Comparison of ENCODE assay signal across 7 mouse cellular contexts in genomic region chr1:86058856-86059769, GRCm38 (mm10). TPM values are rescaled to one million over a fixed set of nuclear protein-coding genes. Genes with fewer than 3 reads are reported as not detected.
A peak's percentile ranks its signal among the peaks of the same experiment; 100 is the strongest.
DNase-seq lines count a peak whose midpoint lies in the region; ATAC-seq lines count a peak whose summit lies in the region.

No protein-coding gene starts in this region.

- no peaks in the 10 kb centered on the region for H3K4me1 ChIP-seq in embryonic facial prominence, embryonic 12.5 days
- H3K4me1 ChIP-seq in limb, embryonic 11.5 days (ENCODE audit: control insufficient read depth, insufficient read depth, low read length), result no peaks in the 10 kb centered on the region
- no peaks in the 10 kb centered on the region for H3K4me1 ChIP-seq in midbrain, embryonic 14.5 days (ENCODE audit: control insufficient read depth, insufficient read depth, low read length)

- peak; percentile 91 for DNase-seq in adrenal gland, postnatal 25 days
- peak; percentile 99 for DNase-seq in heart, adult 11 months
- peak; percentile 96 for DNase-seq in kidney, adult 18-20 months
- peak; percentile 98 for DNase-seq in limb, embryonic 11.5 days (ENCODE audit: low spot score)
- peak; percentile 96 for DNase-seq in midbrain, embryonic 14.5 days
- DNase-seq in spleen, adult 18-20 months, result peak; percentile 75 to 87

- H3K27ac ChIP-seq in embryonic facial prominence, embryonic 12.5 days, result no peak overlapping the region
- H3K27ac ChIP-seq in limb, embryonic 11.5 days (replicated peaks; ENCODE audit: low read depth, low read length), result no peak overlapping the region
- H3K27ac ChIP-seq in midbrain, embryonic 14.5 days (replicated peaks; ENCODE audit: low read depth, low read length), result peak overlapping the region; percentile 50

- H3K9ac ChIP-seq in embryonic facial prominence, embryonic 12.5 days, result no peak overlapping the region; the same call in 1 of the 2 replicates
- peak overlapping the region; percentile 40; the same call in 1 of the 2 replicates for H3K9ac ChIP-seq in limb, embryonic 11.5 days (ENCODE audit: low read length)
- peak overlapping the region; percentile 42 for H3K9ac ChIP-seq in midbrain, embryonic 14.5 days (replicated peaks; ENCODE audit: low read length)

- WGBS in embryonic facial prominence, embryonic 12.5 days, result 11% methylated on average over 21 of the region's 21 CpGs
- WGBS in limb, embryonic 11.5 days, result 10% methylated on average over 21 of the region's 21 CpGs
- WGBS in midbrain, embryonic 14.5 days, result 8% methylated on average over 21 of the region's 21 CpGs

- H3K9me3 ChIP-seq in embryonic facial prominence, embryonic 12.5 days, result no peaks in the 10 kb centered on the region
- H3K9me3 ChIP-seq in limb, embryonic 11.5 days (ENCODE audit: control insufficient read depth, low read length), result no peaks in the 10 kb centered on the region
- no peaks in the 10 kb centered on the region for H3K9me3 ChIP-seq in midbrain, embryonic 14.5 days (ENCODE audit: control insufficient read depth, low read length)

- peak; percentile 80 for ATAC-seq in embryonic facial prominence, embryonic 12.5 days (ENCODE audit: insufficient number of reproducible peaks, insufficient read depth, low FRiP score, low TSS enrichment)
- ATAC-seq in limb, embryonic 11.5 days (ENCODE audit: insufficient number of reproducible peaks, low FRiP score, low TSS enrichment, low read depth), result peak; percentile 80
- peak; percentile 80 for ATAC-seq in midbrain, embryonic 14.5 days (ENCODE audit: low FRiP score, low TSS enrichment)

- no peaks in the 10 kb centered on the region for H3K36me3 ChIP-seq in embryonic facial prominence, embryonic 12.5 days
- H3K36me3 ChIP-seq in limb, embryonic 11.5 days (ENCODE audit: control insufficient read depth, insufficient read depth, low read length), result no peaks in the 10 kb centered on the region
- H3K36me3 ChIP-seq in midbrain, embryonic 14.5 days (ENCODE audit: control insufficient read depth, insufficient read depth, low read length), result no peaks in the 10 kb centered on the region

- H3K4me2 ChIP-seq in embryonic facial prominence, embryonic 12.5 days (replicated peaks), result peak overlapping the region; percentile 49
- peak overlapping the region; percentile 45 for H3K4me2 ChIP-seq in limb, embryonic 11.5 days (ENCODE audit: low read depth, severe bottlenecking)
- peak overlapping the region; percentile 54 for H3K4me2 ChIP-seq in midbrain, embryonic 14.5 days (ENCODE audit: low read length)

- no peaks in the 10 kb centered on the region for H3K27me3 ChIP-seq in embryonic facial prominence, embryonic 12.5 days
- H3K27me3 ChIP-seq in limb, embryonic 11.5 days (ENCODE audit: control insufficient read depth, insufficient read depth, low read length), result no peaks in the 10 kb centered on the region
- no peaks in the 10 kb centered on the region for H3K27me3 ChIP-seq in midbrain, embryonic 14.5 days (ENCODE audit: control insufficient read depth, insufficient read depth, low read length)

- H3K4me3 ChIP-seq in embryonic facial prominence, embryonic 12.5 days, result peak overlapping the region; percentile 35
- peak overlapping the region; percentile 21; the same call in 1 of the 2 replicates for H3K4me3 ChIP-seq in limb, embryonic 11.5 days (ENCODE audit: low read depth, low read length)
- peak overlapping the region; percentile 30 for H3K4me3 ChIP-seq in midbrain, embryonic 14.5 days (replicated peaks; ENCODE audit: low read depth, low read length)

RNA-seq across cellular contexts. Expression of gene Psmd1, which starts 5.1 kb away (rescaled TPM):
- total RNA-seq in adrenal gland, postnatal 25 days (2021), result 124 and 139 TPM in 2 replicates
- polyA plus RNA-seq in embryonic facial prominence, embryonic 12.5 days (2016; fragmentation: Nextera tagmentation; extraction: Ambion mirVana), result 190 and 193 TPM in 2 replicates
- 222 and 230 TPM in 2 replicates for polyA plus RNA-seq in limb, embryonic 11.5 days (2014; fragmentation: Nextera tagmentation; extraction: Ambion mirVana)
- polyA plus RNA-seq in midbrain, embryonic 14.5 days (2014; fragmentation: Nextera tagmentation; extraction: Ambion mirVana), result 149 and 214 TPM in 2 replicates

RNA-seq across cellular contexts. Expression of gene 2810459M11Rik, which starts 13.4 kb away (rescaled TPM):
- 0.18 and 0.38 TPM in 2 replicates for total RNA-seq in adrenal gland, postnatal 25 days (2021)
- 0.34 and 0.40 TPM in 2 replicates for polyA plus RNA-seq in embryonic facial prominence, embryonic 12.5 days (2016; fragmentation: Nextera tagmentation; extraction: Ambion mirVana)
- 0.35 and 0.49 TPM in 2 replicates for polyA plus RNA-seq in limb, embryonic 11.5 days (2014; fragmentation: Nextera tagmentation; extraction: Ambion mirVana)
- polyA plus RNA-seq in midbrain, embryonic 14.5 days (2014; fragmentation: Nextera tagmentation; extraction: Ambion mirVana), result 7.0 and 7.3 TPM in 2 replicates

RNA-seq across cellular contexts. Expression of gene Spata3, which starts 42.5 kb away (rescaled TPM):
- total RNA-seq in adrenal gland, postnatal 25 days (2021), result not detected in 2 replicates
- polyA plus RNA-seq in embryonic facial prominence, embryonic 12.5 days (2016; fragmentation: Nextera tagmentation; extraction: Ambion mirVana), result not detected in 2 replicates
- polyA plus RNA-seq in limb, embryonic 11.5 days (2014; fragmentation: Nextera tagmentation; extraction: Ambion mirVana), result not detected in 2 replicates
- 0.32 and 0.34 TPM in 2 replicates for polyA plus RNA-seq in midbrain, embryonic 14.5 days (2014; fragmentation: Nextera tagmentation; extraction: Ambion mirVana)

RNA-seq across cellular contexts. Expression of gene Htr2b, which starts 52.7 kb away (rescaled TPM):
- total RNA-seq in adrenal gland, postnatal 25 days (2021), result 0.21 TPM in 1 of 2 replicates, not detected in the other
- 0.35 and 0.60 TPM in 2 replicates for polyA plus RNA-seq in embryonic facial prominence, embryonic 12.5 days (2016; fragmentation: Nextera tagmentation; extraction: Ambion mirVana)
- 0.44 and 0.60 TPM in 2 replicates for polyA plus RNA-seq in limb, embryonic 11.5 days (2014; fragmentation: Nextera tagmentation; extraction: Ambion mirVana)
- polyA plus RNA-seq in midbrain, embryonic 14.5 days (2014; fragmentation: Nextera tagmentation; extraction: Ambion mirVana), result 0.24 and 0.59 TPM in 2 replicates
